Mouse (Mus musculus): ENCODE measurements around the gene AW549877. TPM values are rescaled to one million over a fixed set of nuclear protein-coding genes. Genes with fewer than 3 reads are reported as not detected.

AW549877 gene
- total RNA-seq, 2 experiments from 2014 or later, result 22.9 to 25.3 TPM

Other genes with a start within 250 kb of the AW549877 start
- gene Fbxo4, start 16.2 kb downstream of the AW549877 start, total RNA-seq (2021), result 1 to 10 TPM; 6.5 to 8.6 TPM
- 1,000 to 10,000 TPM; 1,289 to 1,329 TPM for gene Oxct1, start 30.6 kb upstream of the AW549877 start, total RNA-seq (2021)